Mouse (Mus musculus) layer of hippocampus, adult 18-20 months (tissue): ENCODE results near the gene Tmem30a. TPM values are rescaled to one million over a fixed set of nuclear protein-coding genes. Genes with fewer than 3 reads are reported as not detected.

Experiments
- DNase-seq, 2 experiments: peaks; one replicate each; pipeline ENCODE4 v3.0.0; 2022; ENCODE audit warnings: low spot score in 2 of 2
- long read RNA-seq: library from polyadenylated mRNA; stranded (forward); transcript quantifications from one replicate; pipeline ENCODE4 v2.0.0, GENCODE M21; 2021
- total RNA-seq, 2 experiments: library from RNA; stranded (reverse); gene quantifications; 2 replicates each; pipeline ENCODE4 v1.2.3; 2021

Tmem30a gene
- total RNA-seq: 100 to 1,000 TPM; 242 to 243 TPM
- long read RNA-seq, transcript Tmem30a-201 (7 exons, 3,658 nt): major isoform, 644 of 671 reads
- long read RNA-seq, partial matches to known transcripts: 4 of 671 reads
- long read RNA-seq, other reads (novel, unspliced or antisense): 19 of 671 reads

- peak; percentile 95 to 97 for DNase-seq
These were observed at the start of gene Tmem30a for GRCm38 (mm10) chr9:79792841-79793835. TSS of gene Tmem30a (minus strand) at chr9:79793507.

GRCm38 (mm10) chr9:79842615-79843014, 49.3 kb upstream of the Tmem30a start:
- no peak for DNase-seq

- no peak for DNase-seq
These were observed 48.7 kb upstream of the Tmem30a start for GRCm38 (mm10) chr9:79842028-79842427.

- DNase-seq: no peak
These were observed 38.0 kb upstream of the Tmem30a start for GRCm38 (mm10) chr9:79831294-79831693.

GRCm38 (mm10) chr9:79830874-79831273, 37.6 kb upstream of the Tmem30a start:
- DNase-seq: no peak

- DNase-seq: no peak
These were observed 36.8 kb upstream of the Tmem30a start for GRCm38 (mm10) chr9:79829842-79830800.

GRCm38 (mm10) chr9:79827072-79827471, 33.8 kb upstream of the Tmem30a start:
- no peak for DNase-seq

GRCm38 (mm10) chr9:79825526-79825925, 32.2 kb upstream of the Tmem30a start:
- no peak for DNase-seq

GRCm38 (mm10) chr9:79823856-79824255, 30.5 kb upstream of the Tmem30a start:
- DNase-seq: no peak

- DNase-seq: no peak
These were observed 30.1 kb upstream of the Tmem30a start for GRCm38 (mm10) chr9:79823438-79823837.

GRCm38 (mm10) chr9:79816464-79816863, 23.2 kb upstream of the Tmem30a start:
- no peak for DNase-seq

GRCm38 (mm10) chr9:79816013-79816412, 22.7 kb upstream of the Tmem30a start:
- no peak for DNase-seq

GRCm38 (mm10) chr9:79814592-79814991, 21.3 kb upstream of the Tmem30a start:
- no peak for DNase-seq

- DNase-seq: no peak
These were observed 17.9 kb upstream of the Tmem30a start for GRCm38 (mm10) chr9:79810969-79811902.

- no peak for DNase-seq
These were observed 17.2 kb upstream of the Tmem30a start for GRCm38 (mm10) chr9:79810534-79810933.

GRCm38 (mm10) chr9:79809411-79809810, 16.1 kb upstream of the Tmem30a start:
- no peak for DNase-seq

GRCm38 (mm10) chr9:79807178-79807577, 13.9 kb upstream of the Tmem30a start:
- DNase-seq: no peak

GRCm38 (mm10) chr9:79806317-79807075, 13.2 kb upstream of the Tmem30a start:
- peak in 1 of 2 experiments; percentile 77 for DNase-seq

- DNase-seq: no peak
These were observed 12.1 kb upstream of the Tmem30a start for GRCm38 (mm10) chr9:79805426-79805825.
